Mouse (Mus musculus): ENCODE data around the gene Ccdc12. TPM values are rescaled to one million over a fixed set of nuclear protein-coding genes. Genes with fewer than 3 reads are reported as not detected.
"Not testable (repeated sequence)": the region's sequence is repeated elsewhere in the genome, so short reads cannot be mapped to it uniquely, and the experiment has no call there.

Gene Ccdc12
- total RNA-seq, 2 experiments from 2014 or later: 79.8 to 88.6 TPM

DNA sequence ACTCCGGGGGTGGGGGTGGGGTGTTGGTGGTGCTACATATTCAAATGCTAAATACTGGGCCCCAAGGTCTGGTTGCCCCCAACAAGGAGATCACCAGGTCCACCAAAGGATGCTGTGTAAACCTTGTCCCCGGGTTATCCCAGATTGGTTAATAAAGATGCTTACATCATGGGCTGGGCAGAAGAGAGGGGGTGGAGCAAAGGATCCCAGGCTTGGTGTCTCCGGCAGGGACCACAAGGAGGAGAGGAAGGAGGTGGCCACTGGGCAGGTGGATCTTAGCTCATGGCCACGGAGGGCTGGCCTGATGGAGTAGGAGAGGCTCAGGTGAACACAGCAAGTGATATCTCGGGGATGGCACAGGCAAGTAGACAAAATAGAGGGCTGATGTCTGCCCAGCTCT lies 22.6 kb downstream of the Ccdc12 start:
- DNase-seq: no peak

DNA sequence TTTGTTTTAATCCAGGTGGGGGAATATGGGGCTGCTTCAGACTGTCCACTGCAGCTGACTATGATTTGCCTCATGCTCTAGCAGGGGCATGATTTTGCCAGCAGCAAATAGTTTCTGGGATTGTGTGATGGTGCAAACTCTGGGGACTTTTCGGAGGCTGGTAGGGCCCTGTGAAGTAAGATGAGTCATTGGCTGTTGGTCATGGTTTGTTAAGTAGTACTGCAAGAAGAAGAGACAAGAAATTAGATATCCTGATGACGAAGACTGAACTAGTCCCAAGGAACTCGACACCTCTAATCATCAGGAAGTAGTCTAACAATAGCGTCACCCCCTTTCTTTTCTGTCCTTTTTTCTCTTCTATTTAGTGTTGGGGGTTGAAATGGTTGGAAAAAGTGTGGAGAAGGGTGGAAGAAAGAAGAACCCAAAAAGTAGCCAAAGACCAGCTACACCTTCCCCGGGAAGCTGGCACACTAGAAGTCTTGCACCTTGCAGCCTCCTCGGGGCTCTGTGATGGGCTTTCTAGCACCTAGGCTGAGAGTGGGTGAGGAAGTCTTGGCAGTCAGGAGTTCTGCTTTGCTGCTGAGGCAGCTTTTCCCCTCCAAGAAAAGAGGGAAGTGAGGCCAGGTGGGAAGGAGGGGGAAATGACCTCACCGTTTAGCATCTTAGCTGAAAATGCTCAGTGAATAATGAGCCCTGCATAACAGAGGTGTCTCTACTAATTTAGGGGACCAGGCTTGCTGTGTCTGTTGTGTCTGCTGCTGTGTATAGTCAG lies 24.6 kb downstream of the Ccdc12 start:
- no peak for DNase-seq

DNA sequence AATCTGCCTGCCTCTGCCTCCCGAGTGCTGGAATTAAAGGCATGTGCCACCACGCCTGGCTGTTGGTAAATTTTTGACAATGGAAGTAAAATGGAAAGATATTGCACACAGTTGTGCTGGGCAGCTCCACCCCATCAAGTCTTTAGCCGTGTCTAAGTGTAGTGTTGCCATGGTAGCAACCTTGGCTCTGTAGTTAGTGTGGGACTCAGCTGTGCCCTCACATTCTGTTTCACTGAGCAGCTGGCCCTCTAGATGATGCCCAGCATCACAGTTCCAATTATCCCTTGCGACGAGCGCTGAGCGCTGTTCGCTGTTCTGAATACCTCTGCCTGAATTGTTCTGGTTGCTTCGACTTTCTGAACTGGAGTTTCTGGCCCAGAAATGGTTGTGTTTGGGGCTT lies 25.5 kb downstream of the Ccdc12 start:
- no peak for DNase-seq

DNA sequence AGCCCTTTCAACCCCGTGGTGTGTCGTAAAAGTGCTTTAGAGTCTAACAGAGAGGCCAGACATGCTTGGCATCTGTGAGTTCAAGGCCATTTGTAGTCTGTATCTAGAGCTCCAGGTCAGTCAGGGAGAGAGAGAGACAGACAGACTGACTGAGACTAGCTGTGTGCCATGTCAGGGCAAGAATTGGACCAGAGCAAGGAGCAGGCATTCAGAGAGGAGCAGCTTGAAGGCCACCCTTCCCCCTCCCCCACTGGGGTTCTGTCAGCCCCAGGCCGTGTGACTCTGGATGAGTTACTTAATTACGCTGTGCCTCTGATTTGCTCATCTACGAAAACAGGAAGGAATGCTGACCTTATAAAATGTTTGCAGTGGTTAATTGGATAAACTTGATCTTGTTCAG lies 26.0 kb downstream of the Ccdc12 start:
- no peak for DNase-seq

DNA sequence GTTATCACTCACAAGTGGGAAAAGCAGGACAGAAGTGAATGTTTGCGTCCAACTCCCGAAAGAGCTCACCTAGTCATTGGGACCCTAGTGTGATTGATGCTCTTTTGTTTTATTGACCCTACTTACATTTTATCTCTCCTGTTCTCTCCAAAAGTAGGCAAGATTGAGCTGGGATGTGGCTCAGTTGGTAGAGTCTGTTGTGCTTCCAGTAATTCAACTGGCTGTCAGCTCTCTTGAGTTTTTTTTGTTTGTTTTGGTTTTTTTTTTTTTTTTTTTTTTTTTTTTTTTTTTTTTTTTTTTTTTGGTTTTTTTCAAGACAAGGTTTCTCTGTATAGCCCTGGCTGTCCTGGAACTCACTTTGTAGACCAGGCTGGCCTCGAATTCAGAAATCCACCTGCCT lies 26.4 kb downstream of the Ccdc12 start:
- not testable (repeated sequence) for DNase-seq

DNA sequence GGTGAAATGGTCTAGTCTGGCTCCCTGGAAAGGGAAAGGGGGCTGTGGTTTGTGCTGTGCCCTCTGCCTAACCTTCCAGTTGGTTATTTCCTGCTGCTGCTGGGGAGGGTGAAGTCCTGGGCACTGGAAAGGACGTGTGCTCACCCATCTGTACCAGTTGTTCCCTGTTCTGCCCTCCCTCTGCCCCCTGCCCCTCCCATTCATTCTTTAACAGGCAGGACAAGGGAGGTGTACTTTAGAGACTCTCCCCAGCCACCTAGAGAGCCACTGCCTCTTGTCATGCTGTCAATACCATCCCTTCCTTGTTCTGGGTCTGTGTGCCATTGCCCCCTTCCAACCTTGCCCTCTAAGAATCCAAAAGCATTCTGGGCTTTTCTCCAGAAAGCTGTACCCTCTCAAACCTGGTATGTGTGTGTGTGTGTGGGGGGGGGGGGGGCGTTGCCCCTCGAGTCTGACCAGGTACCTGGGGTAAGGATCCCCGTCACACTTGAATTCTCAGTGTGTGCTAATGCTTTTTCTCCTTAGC lies 27.3 kb downstream of the Ccdc12 start:
- DNase-seq: no peak

DNA sequence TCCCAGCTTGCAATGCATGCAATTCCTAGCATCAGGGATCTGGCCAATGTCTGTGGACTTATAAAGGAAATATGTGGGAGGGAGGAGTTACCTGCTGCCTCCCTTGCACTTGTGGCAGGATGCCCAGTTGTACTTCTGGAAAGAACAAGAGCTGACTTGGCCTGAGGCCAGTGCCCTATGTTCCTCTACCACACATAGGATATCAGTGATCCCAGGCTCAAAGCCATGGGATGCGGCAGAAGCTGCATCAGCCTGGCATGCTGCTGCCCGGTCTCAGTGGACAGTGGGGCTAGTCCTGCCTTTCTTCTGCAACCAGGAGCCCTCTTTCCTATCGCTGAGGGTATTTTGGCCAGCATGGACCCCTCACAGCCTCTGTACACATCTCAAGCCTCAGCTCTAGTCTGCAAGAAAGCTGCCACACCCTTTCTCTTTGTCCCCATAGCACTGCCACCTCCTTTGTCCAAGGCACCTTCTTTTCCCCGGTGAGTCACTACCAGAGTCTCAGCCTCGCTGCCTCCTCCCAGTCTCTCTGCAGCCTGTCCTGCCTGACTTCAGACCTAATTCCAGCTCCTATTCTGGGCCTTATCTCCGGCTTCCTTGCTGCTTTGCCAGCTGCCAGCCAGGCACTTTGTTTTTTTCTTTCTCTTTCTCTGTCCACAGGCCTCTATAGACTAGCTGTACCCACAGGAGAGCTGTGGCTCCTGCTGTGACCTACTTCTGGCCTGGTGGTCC lies 28.0 kb downstream of the Ccdc12 start:
- DNase-seq: peak; percentile 90

DNA sequence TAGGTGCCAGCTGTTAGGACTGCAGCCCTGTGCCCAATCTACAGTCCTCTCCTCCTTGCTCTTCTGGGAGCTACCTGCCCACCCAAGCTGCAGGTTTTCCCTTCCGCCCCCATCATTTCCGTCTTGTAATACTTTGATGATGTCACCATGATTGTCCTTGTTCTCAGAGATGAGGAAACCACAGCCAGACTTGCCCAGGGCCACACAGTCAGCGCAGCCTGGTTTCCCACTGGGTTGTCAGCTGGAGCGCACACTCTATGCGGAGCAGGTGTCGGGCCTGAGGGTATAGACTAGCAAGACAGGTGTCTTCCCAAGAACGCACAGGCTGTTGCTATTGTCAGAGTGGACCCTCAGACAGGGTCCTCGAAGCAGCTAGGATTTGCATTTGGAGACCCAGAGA lies 28.9 kb downstream of the Ccdc12 start:
- no peak for DNase-seq

DNA sequence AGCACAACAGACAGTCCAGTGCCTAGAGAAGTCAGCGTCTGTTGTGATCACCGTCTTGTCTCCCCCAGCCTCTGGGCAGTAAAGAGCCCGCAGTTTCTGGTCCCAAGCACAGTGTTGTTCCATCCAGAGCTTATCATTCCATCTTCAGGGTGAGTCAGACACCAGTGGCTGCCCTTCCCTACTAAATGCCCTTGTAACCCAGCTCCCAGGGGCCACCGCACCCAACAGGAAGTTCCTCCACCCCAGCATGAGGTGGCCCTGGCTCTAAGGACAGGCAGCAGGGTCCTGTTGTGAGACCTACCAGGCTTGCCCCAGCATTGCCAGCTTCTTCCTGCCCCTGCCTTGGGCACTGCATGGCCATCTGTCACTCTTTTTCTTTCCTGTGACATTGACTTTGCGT lies 29.3 kb downstream of the Ccdc12 start:
- no peak for DNase-seq

DNA sequence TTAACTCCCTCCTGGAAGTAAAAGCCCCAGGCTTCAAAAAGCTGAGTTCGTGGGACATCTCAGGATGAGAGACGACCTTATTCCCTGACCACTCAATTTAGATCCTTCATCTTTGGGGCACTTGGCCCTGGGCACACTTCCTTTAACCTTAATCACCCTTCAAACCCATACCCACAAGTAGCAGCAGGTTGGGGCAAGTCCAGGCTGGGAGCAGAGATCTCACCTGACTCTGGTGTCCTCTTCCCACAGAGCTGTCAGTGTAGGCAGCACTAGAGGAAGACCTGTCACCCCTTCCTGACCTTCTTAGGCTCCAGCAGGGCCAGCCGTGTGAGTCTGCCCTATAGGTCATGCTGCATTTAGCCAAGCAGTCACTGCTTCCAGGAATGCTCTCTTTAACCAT lies 30.2 kb downstream of the Ccdc12 start:
- DNase-seq: no peak

DNA sequence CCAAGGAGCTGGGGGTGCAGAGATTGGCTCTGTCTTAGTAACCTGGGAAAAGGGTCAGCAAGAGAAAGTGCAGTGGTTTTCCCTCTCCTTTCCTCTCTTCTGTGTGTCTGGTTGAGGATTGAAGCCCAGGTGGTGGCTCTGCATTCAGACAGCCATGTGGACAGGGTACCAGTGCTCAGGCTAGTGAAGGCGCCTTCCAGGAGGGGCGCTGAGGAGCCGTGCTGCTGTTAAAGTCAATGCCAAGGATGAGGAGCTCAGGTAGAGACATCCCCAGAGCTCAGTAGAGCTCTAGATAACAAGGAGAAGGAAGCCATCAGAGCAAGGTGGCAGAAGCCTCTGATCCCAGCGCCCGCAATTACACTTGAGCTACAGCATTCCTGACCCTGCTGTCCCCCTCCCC lies 30.8 kb downstream of the Ccdc12 start:
- no peak for DNase-seq

DNA sequence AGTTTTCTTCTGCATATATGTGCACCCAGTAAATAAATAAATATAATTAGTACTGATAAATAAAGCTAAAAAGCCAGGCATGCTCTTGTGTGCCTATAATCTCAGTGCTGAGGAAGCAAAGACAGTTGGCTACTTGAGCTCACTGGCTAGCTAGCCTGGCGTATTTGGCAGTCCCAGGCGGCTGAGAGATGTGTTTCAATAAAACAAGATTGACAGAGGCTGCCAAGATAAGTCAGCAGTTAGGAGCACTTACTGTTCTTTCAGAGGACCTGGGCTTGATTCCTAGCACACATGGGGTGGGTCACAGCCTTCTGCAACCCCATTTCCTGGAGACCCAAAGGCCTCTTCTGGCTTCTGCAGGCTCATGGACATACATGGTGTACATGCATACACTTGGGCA lies 31.5 kb downstream of the Ccdc12 start:
- no peak for DNase-seq

DNA sequence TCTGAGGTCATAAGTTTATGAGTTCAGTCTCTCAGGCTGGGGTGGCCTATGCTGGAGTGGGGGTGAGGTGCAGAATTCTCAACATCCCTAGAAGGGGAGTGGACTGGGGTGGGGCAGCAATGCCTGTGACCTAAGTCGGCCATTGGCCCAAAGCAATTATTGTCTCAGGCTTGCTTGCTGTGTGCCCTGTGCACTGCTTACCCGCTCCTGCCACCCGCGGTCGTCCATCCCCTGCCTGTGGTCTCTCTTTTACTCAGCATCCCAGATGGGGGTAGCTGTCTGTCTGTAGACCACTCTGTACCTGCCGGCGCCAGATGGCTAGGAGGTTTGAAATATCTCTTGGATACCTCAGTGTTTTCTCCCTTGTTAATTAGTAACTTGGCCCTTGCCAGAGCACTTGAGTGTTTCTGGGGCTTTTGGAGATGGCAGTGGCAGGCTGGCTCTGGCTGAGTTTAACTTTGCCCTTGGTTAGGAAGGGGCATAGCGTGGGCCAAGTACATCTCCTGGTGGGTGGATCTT lies 33.0 kb downstream of the Ccdc12 start:
- DNase-seq: no peak

DNA sequence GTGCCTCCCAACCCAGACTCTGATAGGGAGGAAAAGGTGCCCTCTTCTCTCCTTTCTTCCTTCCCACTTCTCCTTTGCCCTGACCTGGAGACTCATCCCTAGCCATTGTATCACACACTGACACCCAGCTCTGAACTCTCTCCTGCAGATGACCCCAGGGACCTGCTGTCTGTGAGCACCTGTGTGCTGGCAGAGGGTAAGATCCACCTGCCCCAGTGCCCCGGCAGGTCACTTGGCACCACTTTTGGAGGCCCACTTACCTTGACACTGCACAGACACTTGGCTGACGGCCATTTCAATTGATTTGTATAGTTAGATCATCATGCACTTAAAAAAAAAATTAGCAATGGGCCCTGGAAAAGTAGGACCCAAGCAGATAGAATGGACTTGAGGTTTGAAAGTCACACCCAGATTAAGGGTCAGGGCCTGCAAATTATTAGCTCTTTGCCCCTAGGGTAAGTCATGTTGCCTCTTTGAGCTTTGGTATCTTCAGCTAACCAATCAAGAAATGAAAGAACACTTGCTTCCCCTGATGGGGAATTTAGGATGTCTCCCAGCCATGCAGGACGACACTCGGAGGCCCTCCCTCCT lies 39.0 kb downstream of the Ccdc12 start:
- DNase-seq: no peak

DNA sequence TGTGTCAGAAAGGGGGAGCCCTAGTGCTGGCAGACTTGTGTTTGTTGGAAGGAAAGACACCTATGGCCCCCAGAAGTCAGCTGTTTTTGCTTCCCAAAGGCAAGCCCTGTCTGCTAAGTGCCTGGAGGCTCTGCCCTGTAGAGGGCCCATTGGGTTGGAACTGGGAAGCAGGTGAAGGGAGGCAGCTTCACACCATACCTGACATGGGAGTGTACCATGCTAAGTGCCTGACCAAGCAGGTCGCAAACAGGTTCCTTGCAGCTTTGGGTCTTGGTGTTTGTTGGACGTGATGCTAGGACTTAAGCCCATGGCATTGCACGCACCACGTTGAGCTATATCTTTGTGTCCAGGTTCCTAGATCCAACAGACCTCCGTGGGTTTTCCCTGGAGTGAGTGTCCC lies 40.1 kb downstream of the Ccdc12 start:
- no peak for DNase-seq

DNA sequence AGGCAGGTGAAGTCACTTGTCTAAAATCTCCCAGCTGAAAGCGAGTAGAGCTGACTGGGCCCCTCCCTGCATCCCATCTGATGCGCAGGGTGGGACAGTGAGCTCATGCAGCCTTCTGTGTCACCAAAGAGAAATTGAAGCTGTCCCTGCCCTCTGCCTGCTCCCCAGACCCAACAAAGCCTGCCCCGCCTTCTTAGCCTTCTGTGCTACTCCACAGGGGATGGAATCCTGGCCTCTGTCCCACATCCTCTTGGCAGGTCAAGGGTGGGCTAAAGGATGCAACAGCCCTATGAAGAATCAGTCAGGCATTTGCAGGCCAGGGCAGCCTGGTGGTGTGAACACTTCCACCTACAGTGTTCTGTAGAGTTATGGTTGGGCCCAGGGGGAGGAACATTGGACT lies 41.2 kb downstream of the Ccdc12 start:
- DNase-seq: peak; percentile 67

DNA sequence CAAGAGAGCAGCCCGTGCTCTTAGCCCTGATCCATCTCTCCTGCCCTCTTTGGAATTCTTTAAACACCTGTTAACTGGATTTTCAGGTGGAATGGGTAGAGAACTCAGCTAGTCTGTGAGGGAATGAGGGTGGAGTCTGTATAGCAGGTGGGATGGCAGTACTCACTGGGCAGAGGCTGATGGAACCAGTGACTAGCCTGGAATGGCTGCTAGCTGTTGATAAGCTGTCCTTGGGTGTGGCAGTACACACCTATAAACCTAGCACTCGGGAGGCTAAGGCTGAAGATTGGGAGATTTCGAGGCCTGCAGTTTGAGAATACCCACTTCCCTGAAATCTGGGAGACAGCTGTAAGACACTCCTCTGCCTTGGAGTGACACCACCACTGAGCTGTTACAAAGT lies 43.3 kb downstream of the Ccdc12 start:
- no peak for DNase-seq

DNA sequence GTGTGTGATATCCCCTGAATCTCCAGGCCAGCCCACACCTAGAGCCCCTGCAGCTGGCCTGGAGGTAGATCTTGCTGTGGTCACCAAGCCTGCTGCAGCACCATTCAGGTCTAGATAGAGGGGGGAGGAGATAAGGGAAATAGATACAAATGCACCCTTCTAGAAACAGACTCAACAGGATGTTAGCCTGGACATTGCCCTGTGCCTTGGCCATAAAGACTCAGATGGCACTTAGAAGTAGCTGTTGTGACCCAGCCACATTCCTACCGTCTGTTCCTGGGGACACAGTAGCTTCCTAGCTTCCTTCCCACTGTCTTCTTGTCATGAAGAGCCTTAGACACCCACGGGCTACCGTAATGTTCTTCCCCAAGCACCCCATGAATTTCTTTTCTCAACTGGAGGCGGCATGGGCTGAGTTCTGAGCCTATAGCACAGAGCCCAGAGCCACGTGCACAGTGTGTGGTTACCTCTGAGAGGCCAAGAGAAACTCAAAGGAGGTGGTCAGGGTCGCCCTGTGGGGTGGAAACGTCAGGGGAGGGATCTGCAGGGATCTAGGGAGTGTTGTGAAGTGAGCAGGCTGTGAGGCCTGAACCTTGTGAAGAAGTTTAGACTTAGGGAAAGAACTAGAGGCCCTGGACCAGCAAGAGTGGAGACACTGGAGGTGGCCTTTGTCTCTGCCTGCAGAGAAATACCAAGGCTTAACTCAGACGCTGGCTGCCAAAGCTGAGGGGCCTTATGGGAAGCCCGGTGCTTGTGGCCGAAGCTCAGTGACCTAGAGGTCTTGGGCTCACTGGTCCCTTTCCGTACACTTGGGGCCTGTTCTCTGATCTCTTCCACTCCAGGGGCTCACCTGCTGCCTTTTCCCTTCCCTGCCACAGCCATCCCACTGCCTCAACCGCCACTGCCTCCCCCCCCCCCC lies 45.1 kb downstream of the Ccdc12 start:
- no peak for DNase-seq

DNA sequence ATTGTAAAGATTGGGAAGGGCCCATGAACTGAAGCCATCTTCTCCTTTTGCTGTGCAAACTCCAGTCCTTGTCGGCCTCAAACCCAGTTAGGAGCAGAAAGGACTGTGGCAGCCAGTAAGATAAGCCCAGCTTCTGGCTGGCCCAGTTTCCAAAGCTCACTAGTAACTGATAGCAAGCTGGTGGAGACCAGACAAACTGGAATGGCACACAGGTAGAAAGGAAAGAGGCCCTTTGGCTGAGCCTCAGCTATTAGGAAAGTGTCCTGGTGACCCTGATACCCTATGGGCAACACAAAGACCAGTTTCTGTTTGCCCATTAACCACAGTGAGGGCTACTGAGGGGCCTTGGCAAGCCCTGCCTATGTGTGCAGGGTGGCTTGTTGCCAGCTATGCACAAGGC lies 46.5 kb downstream of the Ccdc12 start:
- DNase-seq: no peak

DNA sequence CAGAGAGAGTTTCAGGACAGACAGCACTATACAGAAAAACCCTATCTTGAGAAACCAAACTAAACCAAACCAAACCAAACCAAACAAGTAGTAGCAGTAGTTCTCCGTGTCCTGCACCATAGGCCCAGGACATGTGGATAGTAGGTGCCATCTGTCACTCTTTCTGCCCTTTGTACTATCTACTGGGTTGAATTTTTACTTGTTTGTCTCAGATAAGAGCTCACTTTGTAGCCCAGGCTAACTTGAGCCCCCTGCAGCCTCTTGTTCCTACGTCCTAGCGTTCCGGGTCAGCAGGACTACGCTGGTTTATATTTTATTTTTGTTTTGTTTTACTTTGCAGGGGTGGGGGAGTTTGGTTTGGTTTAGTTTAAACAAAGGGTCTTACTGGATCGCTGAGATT lies 47.6 kb downstream of the Ccdc12 start:
- DNase-seq: no peak

DNA sequence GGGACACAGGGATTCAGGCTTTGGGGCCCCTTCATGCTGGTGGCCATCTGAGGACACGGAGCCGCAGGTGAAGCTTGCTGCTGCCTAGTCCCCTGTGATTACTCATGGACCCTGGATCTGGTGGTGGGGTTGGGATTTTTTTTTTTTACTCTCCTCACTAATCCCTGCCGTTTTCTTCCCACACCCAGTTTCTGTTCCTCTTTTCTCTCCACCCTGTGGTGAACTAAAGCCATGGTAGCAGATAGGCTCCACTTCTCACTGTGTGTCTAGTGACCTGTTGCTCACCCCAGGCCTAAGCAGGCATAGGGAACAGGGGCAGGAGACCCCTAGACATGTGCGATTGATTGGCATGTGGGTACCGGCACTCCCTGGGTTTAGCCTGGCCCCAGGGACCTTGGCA lies 50.5 kb downstream of the Ccdc12 start:
- no peak for DNase-seq

DNA sequence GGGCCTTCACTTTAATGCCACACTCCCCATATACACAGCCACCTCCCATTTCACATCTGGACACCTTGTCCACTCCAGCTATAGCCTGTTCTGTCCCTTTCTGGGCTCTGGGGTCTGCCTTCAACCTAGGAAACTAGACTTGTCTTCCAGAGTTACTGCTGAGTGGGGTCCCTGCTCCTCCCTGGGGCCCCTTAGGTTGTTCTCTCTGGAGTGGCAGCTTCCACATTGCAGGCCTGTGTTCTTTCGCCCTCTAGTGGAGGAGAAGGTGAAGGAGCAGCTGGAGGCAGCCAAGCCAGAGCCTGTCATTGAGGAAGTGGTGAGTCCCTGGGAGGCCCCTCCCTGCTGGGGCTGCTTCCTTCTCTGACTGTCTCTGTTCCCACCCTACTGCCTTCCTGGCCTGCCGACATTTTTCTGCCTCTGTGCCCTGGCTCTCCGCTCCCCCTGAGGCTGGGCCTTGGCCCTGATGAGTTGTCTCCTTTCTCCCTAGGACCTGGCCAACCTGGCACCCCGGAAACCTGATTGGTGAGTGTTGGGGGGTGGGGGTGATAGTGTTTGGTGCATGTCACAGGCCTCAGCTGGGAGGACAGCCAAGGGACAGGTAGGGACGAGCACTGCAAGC lies 53.4 kb downstream of the Ccdc12 start:
- peak; percentile 87 for DNase-seq

Data from heart, postnatal 4 days (tissue).